Mouse (Mus musculus) forebrain, embryonic 10.5 days (tissue): ENCODE data around the gene Cnr1. TPM values are rescaled to one million over a fixed set of nuclear protein-coding genes. Genes with fewer than 3 reads are reported as not detected.

Source experiments
- DNase-seq: peaks from one replicate; pipeline ENCODE4 v3.0.0-alpha.2; 2017; ENCODE audit warnings: low spot score; ENCODE audit errors: extremely low spot score
- H3K27ac ChIP-seq: fragments of 300-500 bp; sonication (generic); 2 replicates; pipeline ENCODE4 v1.5.1; 2016; ENCODE audit warnings: mild to moderate bottlenecking
- H3K27me3 ChIP-seq: fragments of 300-500 bp; sonication (generic); 2 replicates; pipeline ENCODE4 v1.6.1; 2016; ENCODE audit warnings: mild to moderate bottlenecking; ENCODE audit not compliant: poor library complexity, severe bottlenecking
- H3K36me3 ChIP-seq: fragments of 300-500 bp; sonication (generic); replicated peaks from 2 replicates; pipeline ENCODE4 v1.6.1; 2016; ENCODE audit warnings: mild to moderate bottlenecking, moderate library complexity
- H3K4me1 ChIP-seq: fragments of 300-500 bp; sonication (generic); 2 replicates; pipeline ENCODE4 v1.6.1; 2016
- H3K4me3 ChIP-seq: fragments of 300-500 bp; sonication (generic); 2 replicates; pipeline ENCODE4 v1.5.1; 2016; ENCODE audit warnings: mild to moderate bottlenecking, moderate library complexity
- H3K9me3 ChIP-seq: fragments of 300-500 bp; sonication (generic); 2 replicates; pipeline ENCODE4 v1.6.1; 2016; ENCODE audit warnings: mild to moderate bottlenecking, moderate library complexity
- WGBS: fragments of 180-500 bp; shearing (Covaris S2); methylation state at CpG from one replicate; pipeline ENCODE4 v1.1.7; 2016; 5-methylcytosine and 5-hydroxymethylcytosine counted together
- polyA plus RNA-seq: library from polyadenylated mRNA; unstranded; fragments of >200 nt; fragmentation: Nextera tagmentation; extraction: Ambion mirVana; gene quantifications from 2 replicates; pipeline ENCODE4 v1.2.1, GENCODE M21; 2016

Gene Cnr1
- polyA plus RNA-seq, 1 experiment from 2014 or later: 2.7 TPM

DNA sequence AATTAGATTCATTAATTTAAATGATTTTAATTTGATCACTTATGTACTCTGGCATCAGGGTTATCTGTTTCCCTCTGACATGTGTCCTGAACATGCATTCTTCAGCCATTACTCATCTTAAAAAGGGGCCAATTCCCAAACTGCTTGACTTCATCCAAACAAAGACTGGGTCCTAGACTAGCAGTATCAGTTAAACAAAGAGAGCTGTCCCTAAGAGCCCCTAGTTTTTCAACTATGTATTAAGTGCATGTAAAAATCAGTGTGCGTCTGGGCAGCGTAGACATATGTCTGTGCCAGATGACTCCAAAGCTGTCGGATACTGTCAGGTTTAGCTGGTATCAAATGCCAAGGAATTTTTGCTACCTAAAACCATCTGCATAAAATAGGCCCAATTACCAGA is 23.2 kb downstream of the Cnr1 start:
- Histone ChIP-seq H3K4me1 (peaks cover 8% of the 10 kb centered on the region; the same call in 1 of the 2 replicates), H3K4me3 (no peak overlapping the region), H3K36me3 (peaks cover 12% of the 10 kb centered on the region), H3K27me3 (no peaks in the 10 kb centered on the region), H3K9me3 (no peaks in the 10 kb centered on the region; the same call in 1 of the 2 replicates), H3K27ac (no peak overlapping the region)
- DNase-seq: no peak
- 84% methylated on average over 3 of the region's 3 CpGs for WGBS

GRCm38 (mm10) chr4:33957398-33957797 is 33.0 kb downstream of the Cnr1 start:
- H3K36me3 ChIP-seq: no peaks in the 10 kb centered on the region
- no peak overlapping the region for H3K4me3 ChIP-seq
- H3K27me3 ChIP-seq: no peaks in the 10 kb centered on the region
- no peak for DNase-seq
- peaks cover 2% of the 10 kb centered on the region; the same call in 1 of the 2 replicates for H3K4me1 ChIP-seq
- H3K27ac ChIP-seq: no peak overlapping the region
- WGBS: 86% methylated on average over 3 of the region's 3 CpGs
- H3K9me3 ChIP-seq: no peaks in the 10 kb centered on the region

GRCm38 (mm10) chr4:33958515-33958914 is 34.1 kb downstream of the Cnr1 start:
- no peaks in the 10 kb centered on the region for H3K4me1 ChIP-seq
- H3K36me3 ChIP-seq: no peaks in the 10 kb centered on the region
- H3K27ac ChIP-seq: no peak overlapping the region
- no peaks in the 10 kb centered on the region for H3K9me3 ChIP-seq
- no peaks in the 10 kb centered on the region for H3K27me3 ChIP-seq
- 85% methylated on average over 3 of the region's 3 CpGs for WGBS
- H3K4me3 ChIP-seq: no peak overlapping the region
- no peak for DNase-seq

DNA sequence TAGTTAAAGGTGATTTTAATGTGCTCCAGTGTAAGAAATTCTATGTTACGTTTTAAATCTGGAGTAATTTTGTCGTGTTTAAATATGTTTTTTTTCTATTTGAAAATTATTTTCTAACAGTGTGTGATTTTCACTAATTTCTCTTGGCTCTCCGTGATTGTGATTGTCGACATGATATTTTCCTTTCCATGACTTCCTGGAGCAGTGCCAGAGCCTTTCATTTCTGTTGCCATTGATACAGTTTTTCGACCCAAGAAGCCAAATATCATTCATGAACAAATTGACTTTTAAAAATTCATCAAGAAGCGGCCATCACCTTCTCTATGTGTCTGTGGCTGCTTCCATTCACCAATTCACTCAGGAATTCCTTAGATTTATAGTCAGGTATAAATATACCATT is 35.4 kb downstream of the Cnr1 start:
- no peaks in the 10 kb centered on the region for H3K27me3 ChIP-seq
- no peaks in the 10 kb centered on the region for H3K4me1 ChIP-seq
- DNase-seq: no peak
- H3K4me3 ChIP-seq: no peak overlapping the region
- WGBS: 90% methylated on average over 6 of the region's 6 CpGs
- no peak overlapping the region for H3K27ac ChIP-seq
- H3K9me3 ChIP-seq: no peaks in the 10 kb centered on the region
- no peaks in the 10 kb centered on the region for H3K36me3 ChIP-seq

GRCm38 (mm10) chr4:33970726-33971125 is 46.3 kb downstream of the Cnr1 start:
- H3K27ac ChIP-seq: no peak overlapping the region
- WGBS: 84% methylated on average over 3 of the region's 3 CpGs
- DNase-seq: no peak
- H3K36me3 ChIP-seq: no peaks in the 10 kb centered on the region
- no peaks in the 10 kb centered on the region for H3K27me3 ChIP-seq
- no peaks in the 10 kb centered on the region for H3K9me3 ChIP-seq
- H3K4me1 ChIP-seq: no peaks in the 10 kb centered on the region
- no peak overlapping the region for H3K4me3 ChIP-seq

DNA sequence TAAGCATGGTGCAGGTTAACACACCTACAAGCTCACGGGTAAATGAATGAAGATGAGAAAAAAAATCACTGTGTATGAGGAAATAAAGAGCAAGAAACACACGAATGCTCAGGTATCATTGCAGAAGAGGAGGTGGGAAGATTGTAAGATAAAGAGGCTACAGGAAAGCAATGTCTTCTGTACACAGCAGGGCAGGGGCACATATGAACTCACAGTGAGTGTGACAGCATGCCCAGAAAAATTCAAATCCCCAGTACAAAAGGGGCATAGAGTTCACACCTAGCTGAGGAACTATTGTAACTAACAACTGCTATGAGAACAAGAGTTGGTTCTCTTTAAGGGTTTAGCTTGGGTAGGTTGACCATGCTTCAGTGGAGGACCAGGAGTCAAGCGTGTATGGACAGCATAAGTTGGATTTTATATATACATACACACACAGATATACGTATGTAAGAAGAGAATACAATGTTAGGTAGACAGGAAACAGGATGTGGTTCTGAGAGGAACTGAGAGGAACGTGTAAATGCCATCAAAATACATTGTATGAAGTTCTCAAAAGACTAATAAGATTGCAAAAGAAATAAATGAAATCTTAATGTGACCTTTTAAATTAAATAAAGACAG is 64.2 kb downstream of the Cnr1 start:
- WGBS: 89% methylated on average over 5 of the region's 5 CpGs
- H3K4me3 ChIP-seq: no peak overlapping the region
- DNase-seq: no peak

GRCm38 (mm10) chr4:33992687-33993086 is 68.3 kb downstream of the Cnr1 start:
- no peak overlapping the region for H3K4me3 ChIP-seq
- 69% methylated on average over 3 of the region's 3 CpGs for WGBS
- DNase-seq: no peak
- H3K27ac ChIP-seq: no peak overlapping the region
- no peaks in the 10 kb centered on the region for H3K9me3 ChIP-seq
- H3K4me1 ChIP-seq: no peaks in the 10 kb centered on the region
- H3K27me3 ChIP-seq: no peaks in the 10 kb centered on the region
- no peaks in the 10 kb centered on the region for H3K36me3 ChIP-seq

More for the DNA sequence above, 64.2 kb downstream of the Cnr1 start:
- no peak overlapping the region for H3K27ac ChIP-seq
- H3K36me3 ChIP-seq: no peaks in the 10 kb centered on the region
- no peaks in the 10 kb centered on the region for H3K4me1 ChIP-seq
- H3K9me3 ChIP-seq: no peaks in the 10 kb centered on the region
- no peaks in the 10 kb centered on the region for H3K27me3 ChIP-seq

- no peak for DNase-seq
- H3K27ac ChIP-seq: no peak overlapping the region
- H3K4me3 ChIP-seq: no peak overlapping the region
- H3K4me1 ChIP-seq: no peaks in the 10 kb centered on the region
- H3K27me3 ChIP-seq: no peaks in the 10 kb centered on the region
- no peaks in the 10 kb centered on the region for H3K36me3 ChIP-seq
- H3K9me3 ChIP-seq: 0 out of 2 replicates have a peak, but pooled peaks cover 3% of the 10 kb centered on the region
Observed at GRCm38 (mm10) chr4:33996382-33996781, 72.0 kb downstream of the Cnr1 start.

Other genes with a start within 250 kb of the Cnr1 start
- 0.92 and 1.0 TPM in 2 replicates for gene Spaca1, start 125.6 kb downstream of the Cnr1 start, polyA plus RNA-seq